Mouse (Mus musculus): ENCODE measurements around the gene Ssh3. TPM values are rescaled to one million over a fixed set of nuclear protein-coding genes. Genes with fewer than 3 reads are reported as not detected.

Ssh3 gene
- polyA plus RNA-seq, 1 experiment from 2014 or later, result 22.7 TPM

DNA sequence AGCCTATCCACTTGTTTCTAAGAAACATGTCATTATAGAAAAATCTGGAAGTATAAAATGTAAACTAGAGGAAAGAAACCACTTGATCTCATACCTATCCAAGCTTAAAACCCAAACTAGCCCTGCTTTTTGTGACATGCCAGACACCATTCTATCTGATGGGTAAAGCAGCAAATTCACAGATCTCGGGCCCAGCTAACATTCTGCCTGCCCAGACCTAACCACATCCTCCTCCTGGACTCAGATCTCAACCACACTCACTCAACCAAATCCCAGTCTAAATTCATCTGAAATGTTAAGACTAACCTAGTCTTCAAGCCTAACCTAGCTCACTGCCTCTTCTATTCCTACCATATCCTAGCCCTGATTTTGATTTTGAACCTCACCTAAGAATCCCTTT, 50.2 kb downstream of the Ssh3 start:
- 85% methylated on average over 1 of the region's 1 CpGs for WGBS
- TF ChIP-seq EP300 (IDR thresholded peaks at IDR 0.05), result no peak
- TF ChIP-seq CTCF (IDR thresholded peaks at IDR 0.05), result no peak
- Histone ChIP-seq H3K27ac (ENCODE audit: low read length) (no peak overlapping the region), H3K4me1 (ENCODE audit: insufficient read depth, low read depth, low read length) (peaks cover 32% of the 10 kb centered on the region), H3K4me3 (ENCODE audit: low read depth, low read length) (no peak overlapping the region), H3K4me2 (replicated peaks; ENCODE audit: low read depth, low read length) (no peak overlapping the region), H3K36me3 (ENCODE audit: insufficient read depth, low read length) (no peaks in the 10 kb centered on the region), H3K27me3 (replicated peaks; ENCODE audit: insufficient read depth, low read length) (no peaks in the 10 kb centered on the region), H3K9me3 (ENCODE audit: low read length) (no peaks in the 10 kb centered on the region), H3K9ac (replicated peaks; ENCODE audit: low read depth) (no peak overlapping the region)
- ATAC-seq (no peak), DNase-seq (ENCODE audit: low spot score) (no peak)

DNA sequence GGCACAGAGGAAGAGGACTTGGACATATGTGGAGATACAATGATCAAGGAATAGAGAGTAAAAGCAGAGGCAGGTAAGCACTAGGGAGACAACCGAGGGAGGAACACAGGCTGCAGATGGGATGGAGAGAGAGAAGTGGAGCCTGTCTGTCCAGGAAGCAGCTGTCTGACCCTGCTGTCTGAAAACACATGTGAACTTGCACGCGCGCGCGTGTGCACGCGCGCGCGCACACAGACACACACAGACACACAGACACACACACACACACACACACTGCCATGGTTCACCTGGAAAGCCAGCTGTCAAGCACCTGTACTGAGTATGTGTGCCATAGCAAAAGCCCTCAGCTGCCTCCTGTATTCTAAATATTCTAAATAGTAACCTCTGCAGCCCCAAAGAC, 50.7 kb downstream of the Ssh3 start:
- Histone ChIP-seq H3K4me2 (replicated peaks; ENCODE audit: low read depth, low read length) (no peak overlapping the region), H3K9ac (replicated peaks; ENCODE audit: low read depth) (no peak overlapping the region), H3K27ac (ENCODE audit: low read length) (no peak overlapping the region), H3K27me3 (replicated peaks; ENCODE audit: insufficient read depth, low read length) (no peaks in the 10 kb centered on the region), H3K36me3 (ENCODE audit: insufficient read depth, low read length) (no peaks in the 10 kb centered on the region), H3K9me3 (ENCODE audit: low read length) (no peaks in the 10 kb centered on the region), H3K4me1 (ENCODE audit: insufficient read depth, low read depth, low read length) (peaks cover 36% of the 10 kb centered on the region), H3K4me3 (ENCODE audit: low read depth, low read length) (no peak overlapping the region)
- DNase-seq (ENCODE audit: low spot score) (no peak), ATAC-seq (no peak)
- 88% methylated on average over 11 of the region's 11 CpGs for WGBS
- TF ChIP-seq CTCF (IDR thresholded peaks at IDR 0.05), result no peak
- no peak for TF ChIP-seq EP300 (IDR thresholded peaks at IDR 0.05)

DNA sequence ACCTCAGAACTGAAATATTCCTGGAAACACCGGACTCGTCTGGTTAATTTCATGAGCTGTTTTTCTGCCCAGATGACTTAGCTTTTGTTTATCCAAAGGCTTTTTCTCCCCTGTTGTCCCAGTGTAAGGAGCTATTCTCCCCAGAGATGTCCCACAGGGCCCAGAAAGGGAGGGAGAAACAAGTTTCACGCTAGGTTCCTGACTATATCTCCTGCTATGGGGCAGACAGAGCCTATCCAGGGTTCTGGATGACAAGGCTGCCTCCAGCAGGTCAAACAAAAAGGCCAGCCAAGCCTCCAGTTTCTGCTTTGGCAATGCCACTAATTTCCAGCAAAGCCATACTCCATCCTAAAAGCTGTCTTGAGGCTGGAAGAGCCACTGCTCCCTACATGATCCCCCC, 51.1 kb downstream of the Ssh3 start:
- H3K27ac ChIP-seq (ENCODE audit: low read length), result no peak overlapping the region
- no peak overlapping the region for H3K4me2 ChIP-seq (replicated peaks; ENCODE audit: low read depth, low read length)
- no peaks in the 10 kb centered on the region for H3K36me3 ChIP-seq (ENCODE audit: insufficient read depth, low read length)
- DNase-seq (ENCODE audit: low spot score), result no peak
- WGBS, result 50% methylated on average over 3 of the region's 3 CpGs
- H3K4me3 ChIP-seq (ENCODE audit: low read depth, low read length), result no peak overlapping the region
- no peaks in the 10 kb centered on the region for H3K27me3 ChIP-seq (replicated peaks; ENCODE audit: insufficient read depth, low read length)
- ATAC-seq, result no peak
- peaks cover 40% of the 10 kb centered on the region for H3K4me1 ChIP-seq (ENCODE audit: insufficient read depth, low read depth, low read length)
- no peak overlapping the region for H3K9ac ChIP-seq (replicated peaks; ENCODE audit: low read depth)
- no peak for TF ChIP-seq CTCF (IDR thresholded peaks at IDR 0.05)
- TF ChIP-seq EP300 (IDR thresholded peaks at IDR 0.05), result no peak
- H3K9me3 ChIP-seq (ENCODE audit: low read length), result no peaks in the 10 kb centered on the region

DNA sequence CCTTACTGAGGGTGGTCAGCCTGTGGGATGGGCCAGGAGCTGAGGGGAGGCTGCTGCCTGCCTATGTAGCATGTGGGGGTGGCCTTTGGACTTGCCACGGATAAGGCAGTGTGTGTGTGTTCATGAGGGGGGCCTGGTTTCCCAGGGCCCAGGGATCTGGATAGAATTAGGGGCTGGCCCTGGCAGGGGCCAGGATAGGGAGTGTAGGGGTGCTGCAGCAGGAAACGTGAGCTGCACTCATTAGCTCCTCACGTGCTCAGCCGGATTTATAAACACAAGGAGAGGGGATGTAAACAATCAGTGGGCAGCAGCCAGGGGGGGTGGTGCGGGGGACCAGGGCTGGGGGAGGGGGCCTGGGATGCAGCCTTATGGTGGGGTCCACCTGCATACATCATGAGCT, 51.8 kb downstream of the Ssh3 start:
- H3K9me3 ChIP-seq (ENCODE audit: low read length), result no peaks in the 10 kb centered on the region
- H3K9ac ChIP-seq (replicated peaks; ENCODE audit: low read depth), result no peak overlapping the region
- H3K27ac ChIP-seq (ENCODE audit: low read length), result no peak overlapping the region
- no peak for DNase-seq (ENCODE audit: low spot score)
- peak overlapping the region; percentile 99 for H3K4me2 ChIP-seq (replicated peaks; ENCODE audit: low read depth, low read length)
- no peak for ATAC-seq
- H3K36me3 ChIP-seq (ENCODE audit: insufficient read depth, low read length), result no peaks in the 10 kb centered on the region
- no peak overlapping the region for H3K4me3 ChIP-seq (ENCODE audit: low read depth, low read length)
- no peaks in the 10 kb centered on the region for H3K27me3 ChIP-seq (replicated peaks; ENCODE audit: insufficient read depth, low read length)
- 16% methylated on average over 5 of the region's 5 CpGs for WGBS
- TF ChIP-seq CTCF (IDR thresholded peaks at IDR 0.05) (no peak), EP300 (IDR thresholded peaks at IDR 0.05) (0 out of 2 replicates have a peak, but pooled peaks have one; percentile 20)
- H3K4me1 ChIP-seq (ENCODE audit: insufficient read depth, low read depth, low read length), result peaks cover 40% of the 10 kb centered on the region

- 0 out of 2 replicates have a peak, but pooled peaks have one; percentile 1 for ATAC-seq
- peaks cover 32% of the 10 kb centered on the region for H3K4me1 ChIP-seq (ENCODE audit: insufficient read depth, low read depth, low read length)
- H3K4me3 ChIP-seq (ENCODE audit: low read depth, low read length), result peak overlapping the region; percentile 79; the same call in 1 of the 2 replicates
- no peak overlapping the region; the same call in 1 of the 2 replicates for H3K9ac ChIP-seq (replicated peaks; ENCODE audit: low read depth)
- H3K27me3 ChIP-seq (replicated peaks; ENCODE audit: insufficient read depth, low read length), result no peaks in the 10 kb centered on the region
- no peaks in the 10 kb centered on the region for H3K36me3 ChIP-seq (ENCODE audit: insufficient read depth, low read length)
- WGBS, result 10% methylated on average over 14 of the region's 14 CpGs
- peak overlapping the region; percentile 99 for H3K4me2 ChIP-seq (replicated peaks; ENCODE audit: low read depth, low read length)
- no peaks in the 10 kb centered on the region for H3K9me3 ChIP-seq (ENCODE audit: low read length)
- H3K27ac ChIP-seq (ENCODE audit: low read length), result 0 out of 2 replicates have a peak overlapping the region, but pooled peaks have one; percentile 5
- peak; percentile 67 for DNase-seq (ENCODE audit: low spot score)
- peak; percentile 69 for TF ChIP-seq CTCF (IDR thresholded peaks at IDR 0.05)
- TF ChIP-seq EP300 (IDR thresholded peaks at IDR 0.05), result no peak
Measured at GRCm38 (mm10) chr19:4216041-4216685, 52.8 kb downstream of the Ssh3 start.

DNA sequence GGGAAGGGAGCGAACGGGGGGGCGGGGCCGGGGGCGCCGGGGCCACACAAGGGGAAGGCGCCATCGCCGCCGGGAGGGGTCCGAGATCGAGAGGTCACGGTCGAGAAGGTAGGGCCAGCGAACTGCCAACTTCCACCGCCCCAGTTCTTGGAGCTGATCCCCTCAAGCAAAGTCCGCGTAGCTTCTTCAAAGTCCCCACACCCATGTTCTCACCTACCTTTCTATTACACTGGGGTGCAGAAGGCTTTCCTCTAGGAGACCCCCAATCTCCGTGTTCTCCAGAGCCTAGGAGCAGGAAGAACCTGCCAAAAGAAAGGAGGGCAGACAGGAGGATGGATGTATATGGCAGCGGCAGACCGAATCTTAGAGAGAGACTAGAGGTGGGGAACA, 53.5 kb downstream of the Ssh3 start:
- Histone ChIP-seq H3K4me1 (ENCODE audit: insufficient read depth, low read depth, low read length) (peaks cover 28% of the 10 kb centered on the region), H3K27ac (ENCODE audit: low read length) (peak overlapping the region; percentile 90), H3K4me3 (ENCODE audit: low read depth, low read length) (peak overlapping the region; percentile 79), H3K36me3 (ENCODE audit: insufficient read depth, low read length) (no peaks in the 10 kb centered on the region), H3K4me2 (replicated peaks; ENCODE audit: low read depth, low read length) (peak overlapping the region; percentile 99), H3K27me3 (replicated peaks; ENCODE audit: insufficient read depth, low read length) (no peaks in the 10 kb centered on the region), H3K9me3 (ENCODE audit: low read length) (no peaks in the 10 kb centered on the region), H3K9ac (replicated peaks; ENCODE audit: low read depth) (peak overlapping the region; percentile 90)
- TF ChIP-seq EP300 (IDR thresholded peaks at IDR 0.05) (no peak), CTCF (IDR thresholded peaks at IDR 0.05) (no peak)
- ATAC-seq (no peak), DNase-seq (ENCODE audit: low spot score) (no peak)
- WGBS, result 2% methylated on average over 14 of the region's 21 CpGs

All from lung, postnatal 0 days (tissue).